Mouse (Mus musculus): ENCODE measurements around the gene Cnot1. TPM values are rescaled to one million over a fixed set of nuclear protein-coding genes. Genes with fewer than 3 reads are reported as not detected.

Gene Cnot1
- total and polyA plus RNA-seq, 3 experiments, result 119 to 3,440 (median 259) TPM

- no peaks in the 10 kb centered on the region for H3K27me3 ChIP-seq (ENCODE audit: control insufficient read depth in 1 of 2, insufficient read depth in 2 of 2, low read length in 2 of 2)
- H3K9ac ChIP-seq (ENCODE audit: control insufficient read depth, low read depth, low read length, poor library complexity, severe bottlenecking), result no peak overlapping the region
- H3K9me3 ChIP-seq (replicated peaks; ENCODE audit: insufficient read depth, low read length), result no peaks in the 10 kb centered on the region
- H3K27ac ChIP-seq (ENCODE audit: control insufficient read depth, low read depth, low read length), result no peak overlapping the region
- H3K36me3 ChIP-seq (ENCODE audit: control insufficient read depth in 1 of 2, insufficient read depth in 2 of 2, low read length in 2 of 2), result peaks cover 0 to 65% of the 10 kb centered on the region in 2 experiments; a peak in 2 of 4 replicates
- H3K4me3 ChIP-seq (ENCODE audit: control insufficient read depth in 1 of 2, insufficient read depth in 1 of 2, low read depth in 2 of 2, low read length in 2 of 2), result no peak overlapping the region
- TF ChIP-seq HCFC1 (IDR thresholded peaks at IDR 0.05; ENCODE audit: low read depth, low read length), result no peak
- TF ChIP-seq JUND (IDR thresholded peaks at IDR 0.05; ENCODE audit: low read depth, low read length), result no peak
- TF ChIP-seq GABPA (IDR thresholded peaks at IDR 0.05; ENCODE audit: low read depth, low read length), result no peak
- no peak for TF ChIP-seq CHD1 (IDR thresholded peaks at IDR 0.05; ENCODE audit: low read depth, low read length)
- TF ChIP-seq MAZ (IDR thresholded peaks at IDR 0.05; ENCODE audit: low read depth, low read length), result no peak
- TF ChIP-seq MYC (IDR thresholded peaks at IDR 0.05; ENCODE audit: low read depth, low read length), result no peak
- no peak for TF ChIP-seq BHLHE40 (IDR thresholded peaks at IDR 0.05; ENCODE audit: borderline replicate concordance, low read depth, low read length)
- no peak for TF ChIP-seq ZKSCAN1 (IDR thresholded peaks at IDR 0.05; ENCODE audit: low read depth, low read length)
- H3K4me1 ChIP-seq (ENCODE audit: control insufficient read depth in 1 of 2, insufficient read depth in 2 of 2, low read length in 2 of 2), result no peaks in the 10 kb centered on the region
- no peaks in the 10 kb centered on the region for H3K79me2 ChIP-seq (ENCODE audit: control insufficient read depth, insufficient read depth, low read length, poor library complexity)
- DNase-seq (ENCODE audit: low read depth, low spot score), result no peak
Observed at GRCm38 (mm10) chr8:95748028-95748427, 59.2 kb downstream of the Cnot1 start.

DNA sequence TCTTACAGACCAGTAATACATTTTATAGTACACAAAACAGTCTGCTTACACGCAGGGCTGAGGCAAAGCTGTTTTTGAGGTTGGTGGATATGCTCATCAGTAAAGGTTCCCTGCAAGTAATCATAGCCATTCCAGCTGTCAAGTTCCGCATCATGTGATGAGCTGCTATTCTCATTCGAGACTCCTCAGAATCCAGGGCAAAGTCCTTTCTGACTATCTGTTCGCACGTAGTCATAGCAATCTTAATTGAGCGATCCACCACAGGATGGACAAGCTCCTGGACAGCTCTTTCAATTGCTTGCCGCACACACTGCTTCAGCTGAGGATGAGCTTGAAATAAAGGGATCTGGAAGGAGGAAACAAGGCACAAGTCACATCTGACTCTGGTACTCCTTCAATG is 65.5 kb downstream of the Cnot1 start:
- Histone ChIP-seq H3K4me1 (ENCODE audit: control insufficient read depth in 1 of 2, insufficient read depth in 2 of 2, low read length in 2 of 2) (no peaks in the 10 kb centered on the region), H3K4me3 (ENCODE audit: control insufficient read depth in 1 of 2, insufficient read depth in 1 of 2, low read depth in 2 of 2, low read length in 2 of 2) (no peak overlapping the region), H3K9ac (ENCODE audit: control insufficient read depth, low read depth, low read length, poor library complexity, severe bottlenecking) (no peak overlapping the region), H3K27ac (ENCODE audit: control insufficient read depth, low read depth, low read length) (no peak overlapping the region), H3K27me3 (ENCODE audit: control insufficient read depth in 1 of 2, insufficient read depth in 2 of 2, low read length in 2 of 2) (no peaks in the 10 kb centered on the region), H3K36me3 (ENCODE audit: control insufficient read depth in 1 of 2, insufficient read depth in 2 of 2, low read length in 2 of 2) (peaks cover 0 to 57% of the 10 kb centered on the region in 2 experiments; a peak in 2 of 4 replicates), H3K79me2 (ENCODE audit: control insufficient read depth, insufficient read depth, low read length, poor library complexity) (no peaks in the 10 kb centered on the region), H3K9me3 (replicated peaks; ENCODE audit: insufficient read depth, low read length) (no peaks in the 10 kb centered on the region)
- TF ChIP-seq RAD21 (IDR thresholded peaks at IDR 0.05; ENCODE audit: low read depth, low read length) (no peak), CTCF (IDR thresholded peaks at IDR 0.05 in 2 of 3, conservative IDR thresholded peaks at IDR 0.05 in 1 of 3; ENCODE audit: control insufficient read depth in 1 of 3, insufficient read depth in 1 of 3, low read depth in 2 of 3, low read length in 3 of 3, poor library complexity in 1 of 3, severe bottlenecking in 1 of 3) (no peak), GABPA (IDR thresholded peaks at IDR 0.05; ENCODE audit: low read depth, low read length) (no peak), POLR2A (IDR thresholded peaks at IDR 0.05; ENCODE audit: control insufficient read depth in 1 of 2, insufficient read depth in 1 of 2, low read depth in 1 of 2, low read length in 2 of 2, poor library complexity in 1 of 2) (no peak), TCF12 (IDR thresholded peaks at IDR 0.05; ENCODE audit: low read depth, low read length) (no peak), MXI1 (IDR thresholded peaks at IDR 0.05; ENCODE audit: low read depth, low read length) (no peak), SIN3A (IDR thresholded peaks at IDR 0.05; ENCODE audit: low read length) (no peak), NELFE (IDR thresholded peaks at IDR 0.05; ENCODE audit: low read depth, low read length) (no peak), MEF2A (IDR thresholded peaks at IDR 0.05; ENCODE audit: extremely low read depth, insufficient replicate concordance, low read depth, low read length, poor library complexity, severe bottlenecking) (no peak), KAT2A (conservative IDR thresholded peaks at IDR 0.05; ENCODE audit: low read depth, low read length) (no peak), ETS1 (IDR thresholded peaks at IDR 0.05; ENCODE audit: low read depth, low read length) (no peak), RCOR1 (IDR thresholded peaks at IDR 0.05; ENCODE audit: low read depth, low read length) (no peak), ZC3H11A (IDR thresholded peaks at IDR 0.05; ENCODE audit: low read depth, low read length) (no peak), POLR2AphosphoS5 (IDR thresholded peaks at IDR 0.05; ENCODE audit: borderline replicate concordance, low read depth, low read length) (no peak), TAL1 (IDR thresholded peaks at IDR 0.05; ENCODE audit: low read length) (no peak)
- DNase-seq (ENCODE audit: low read depth, low spot score), result no peak
